Mouse (Mus musculus) cerebellum, adult (tissue): ENCODE results near the gene Kdm8.
"Not testable (repeated sequence)": the region's sequence is repeated elsewhere in the genome, so short reads cannot be mapped to it uniquely, and the experiment has no call there.

ENCODE experiments used
- ATAC-seq: cut with Nextera tagmentation; 2 replicates; pipeline ENCODE4 v1.9.2; 2017; ENCODE audit warnings: mild to moderate bottlenecking, moderate library complexity, mixed read lengths; ENCODE audit not compliant: insufficient number of reproducible peaks, low FRiP score, low TSS enrichment

Gene Kdm8

GRCm38 (mm10) chr7:125444464-125445401 lies at the start of gene Kdm8:
Gene Kdm8 (plus strand): TSS chr7:125444676.
- ATAC-seq = peak; percentile 93

DNA sequence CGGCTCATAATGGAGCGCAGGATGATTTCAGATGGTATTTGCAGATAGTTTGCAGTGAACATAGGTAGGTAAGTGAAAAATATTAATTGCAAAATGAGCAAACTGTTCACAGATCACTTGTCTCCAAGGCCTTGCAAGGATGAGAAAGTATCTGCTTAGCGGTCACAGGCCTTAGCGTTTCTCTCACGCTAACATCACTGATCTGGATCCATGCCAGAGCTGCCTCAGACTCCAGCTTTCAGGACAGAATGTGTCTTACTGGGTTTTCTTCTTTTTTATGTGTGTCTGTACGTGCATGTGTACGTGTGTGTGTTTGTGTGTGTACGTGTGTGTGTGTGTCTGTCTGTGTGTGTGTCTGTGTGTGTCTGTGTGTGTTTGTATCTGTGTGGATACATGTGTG lies 46.4 kb upstream of the Kdm8 start:
- no peak for ATAC-seq

DNA sequence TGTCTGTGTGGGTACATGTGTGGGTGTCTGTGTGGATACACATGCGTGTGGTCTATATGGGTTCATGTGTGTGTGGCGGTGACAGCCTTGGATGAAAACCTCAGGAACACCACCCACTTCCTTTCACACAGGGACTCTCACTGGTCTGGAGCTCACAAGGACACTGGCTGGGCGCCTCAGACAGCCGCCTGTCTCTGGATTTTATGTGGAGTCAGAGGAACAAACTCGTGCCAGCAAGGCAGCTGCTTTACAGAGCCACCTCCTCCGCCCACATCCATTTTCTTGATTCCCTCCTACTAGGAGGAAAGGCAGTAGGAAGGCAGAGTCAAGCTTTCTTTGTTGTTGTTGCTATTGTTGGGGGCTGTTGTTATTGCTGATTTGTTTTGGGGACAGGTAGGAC lies 45.8 kb upstream of the Kdm8 start:
- no peak for ATAC-seq

GRCm38 (mm10) chr7:125407136-125407535 lies 37.3 kb upstream of the Kdm8 start:
- no peak for ATAC-seq

- no peak for ATAC-seq
Measured at GRCm38 (mm10) chr7:125415087-125415486, 29.4 kb upstream of the Kdm8 start.

- no peak for ATAC-seq
Measured at GRCm38 (mm10) chr7:125415776-125416175, 28.7 kb upstream of the Kdm8 start.

DNA sequence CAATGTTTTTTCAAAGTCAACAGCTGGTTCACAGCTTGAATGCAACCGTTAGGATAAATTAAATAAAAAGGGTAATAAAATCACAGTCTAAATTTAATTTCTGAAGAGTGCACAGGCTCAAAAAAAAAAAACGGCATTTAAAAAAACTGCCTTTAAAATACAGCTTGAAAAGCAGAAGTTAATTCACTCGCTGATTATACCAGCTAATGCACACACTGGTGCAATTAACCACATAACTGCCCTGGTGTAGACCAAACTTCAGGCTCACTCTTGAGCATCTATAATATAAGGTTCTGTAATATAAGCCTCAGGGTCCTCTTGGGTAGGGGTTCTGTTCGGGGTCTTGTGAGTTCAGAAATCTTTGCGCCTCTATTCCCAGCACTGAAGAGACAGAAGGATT lies 27.7 kb upstream of the Kdm8 start:
- no peak for ATAC-seq

GRCm38 (mm10) chr7:125418413-125418812 lies 26.1 kb upstream of the Kdm8 start:
- no peak for ATAC-seq

DNA sequence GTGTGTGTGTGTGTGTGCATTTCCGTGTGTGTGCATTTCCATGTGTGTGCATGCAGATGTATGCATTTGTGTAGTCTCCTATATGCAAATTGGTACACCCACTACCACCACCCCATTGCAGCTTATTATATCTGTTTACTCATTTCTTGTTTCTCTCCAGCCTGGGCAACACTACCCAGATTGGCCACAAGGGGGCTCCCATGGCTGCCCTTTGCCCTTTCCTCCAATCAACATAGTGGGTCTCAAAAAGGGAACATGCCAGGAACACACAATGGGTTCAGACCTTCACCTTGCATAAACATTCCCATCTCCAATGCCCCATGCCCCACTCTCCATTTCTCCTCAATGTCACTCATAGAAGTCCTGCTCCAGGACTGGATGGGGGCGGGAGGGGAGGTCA lies 24.3 kb upstream of the Kdm8 start:
- no peak for ATAC-seq

- no peak for ATAC-seq
Measured at GRCm38 (mm10) chr7:125421911-125422310, 22.6 kb upstream of the Kdm8 start.

DNA sequence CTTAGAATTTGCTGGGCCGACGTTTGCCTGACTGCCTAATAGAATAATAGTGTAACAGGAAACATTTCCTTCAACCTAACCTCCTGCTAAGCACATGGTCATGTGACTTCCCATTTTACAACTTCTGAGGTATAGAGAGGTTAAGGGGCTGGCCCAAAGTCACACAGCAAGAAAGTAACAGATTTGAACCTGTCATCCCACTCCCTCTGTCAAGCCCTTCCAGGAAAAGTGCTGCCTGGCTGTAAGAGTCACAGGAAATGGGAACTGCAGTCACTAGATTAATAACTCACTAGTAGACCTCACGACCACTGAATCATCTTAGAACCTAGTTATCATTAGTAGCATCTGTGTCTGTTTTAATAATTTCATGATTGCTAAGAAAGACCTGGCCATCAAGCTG lies 21.4 kb upstream of the Kdm8 start:
- ATAC-seq = no peak

DNA sequence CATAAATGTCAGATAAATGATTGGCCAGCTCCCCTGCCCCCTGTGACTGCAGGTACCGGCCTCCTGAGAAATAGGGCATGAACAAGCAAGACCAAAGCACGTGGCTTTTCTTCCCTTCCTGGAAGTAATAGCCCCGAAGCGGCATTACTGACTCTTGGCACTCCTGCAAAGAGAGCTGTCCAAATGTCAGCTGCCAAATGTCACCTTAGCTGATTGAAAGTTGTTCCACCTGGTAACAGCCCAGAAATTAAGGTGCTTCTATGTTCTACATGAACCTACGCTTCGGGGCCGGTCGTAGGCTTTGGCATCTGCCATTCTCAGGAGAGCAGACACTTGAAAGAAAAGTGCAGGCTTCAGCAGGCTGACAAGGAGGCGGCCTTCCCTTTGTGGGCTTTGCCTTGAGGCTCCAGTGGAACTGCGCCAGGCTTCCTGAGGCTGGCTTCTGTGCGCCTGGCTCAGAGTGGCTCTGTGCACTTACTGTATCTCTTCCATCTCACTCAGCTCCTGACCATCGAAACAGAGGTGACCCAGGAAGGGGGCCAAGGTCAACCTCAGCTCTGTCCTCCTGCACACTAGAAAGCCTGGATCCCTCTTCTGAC lies 16.9 kb upstream of the Kdm8 start:
- ATAC-seq = peak; percentile 76

GRCm38 (mm10) chr7:125428381-125428780 lies 16.1 kb upstream of the Kdm8 start:
- ATAC-seq = no peak

DNA sequence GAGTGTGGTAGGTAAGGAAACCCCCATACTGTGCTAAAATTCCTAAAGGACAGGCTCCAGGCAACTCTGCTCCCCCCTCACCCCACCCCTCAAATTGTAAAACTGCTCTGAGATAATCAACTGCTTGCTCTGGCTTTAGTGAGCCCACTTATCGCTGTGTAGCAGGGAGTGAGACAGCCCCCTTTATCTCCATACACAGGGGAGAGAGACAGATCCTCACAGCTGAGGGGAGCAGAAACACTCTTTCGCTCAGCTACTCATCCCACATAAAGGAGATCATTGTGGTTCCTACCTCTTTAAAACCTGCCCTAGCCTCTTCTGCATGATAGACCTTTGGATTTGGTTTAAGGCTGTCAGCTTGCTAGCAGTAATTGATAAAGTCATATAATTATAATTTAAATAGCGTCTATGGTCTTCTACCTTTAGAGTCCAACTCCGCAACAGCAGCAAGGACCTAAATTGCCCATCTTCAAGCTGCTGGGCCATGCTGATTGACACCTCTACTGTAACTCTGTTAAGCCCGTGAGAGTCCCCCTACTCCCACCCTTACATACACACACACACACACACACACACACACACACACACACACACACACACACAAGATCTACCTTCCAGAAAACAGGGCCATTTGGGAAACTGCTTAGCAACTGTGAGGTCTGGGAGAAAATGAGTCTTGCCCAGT lies 15.5 kb upstream of the Kdm8 start:
- not testable (repeated sequence) for ATAC-seq

GRCm38 (mm10) chr7:125430170-125430842 lies 14.2 kb upstream of the Kdm8 start:
- no peak for ATAC-seq

DNA sequence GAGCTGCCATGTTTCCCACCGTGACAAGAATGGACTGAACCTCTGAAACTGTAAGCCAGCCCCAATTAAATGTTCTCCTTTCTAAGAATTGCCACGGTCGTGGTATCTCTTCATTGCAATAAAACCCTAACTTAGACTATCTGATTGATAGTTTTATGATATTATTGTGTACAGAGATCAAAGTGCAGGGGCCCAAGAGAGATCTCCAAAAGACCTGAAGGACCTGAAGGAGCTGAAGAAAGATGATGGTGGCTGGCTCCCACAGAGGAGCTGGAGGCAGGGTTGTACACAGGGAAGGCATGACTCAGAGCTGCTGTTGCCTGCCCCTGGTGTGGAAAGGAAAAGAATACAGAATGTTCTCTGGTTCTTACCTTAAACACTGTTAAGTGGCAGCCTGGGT lies 10.6 kb upstream of the Kdm8 start:
- no peak for ATAC-seq

DNA sequence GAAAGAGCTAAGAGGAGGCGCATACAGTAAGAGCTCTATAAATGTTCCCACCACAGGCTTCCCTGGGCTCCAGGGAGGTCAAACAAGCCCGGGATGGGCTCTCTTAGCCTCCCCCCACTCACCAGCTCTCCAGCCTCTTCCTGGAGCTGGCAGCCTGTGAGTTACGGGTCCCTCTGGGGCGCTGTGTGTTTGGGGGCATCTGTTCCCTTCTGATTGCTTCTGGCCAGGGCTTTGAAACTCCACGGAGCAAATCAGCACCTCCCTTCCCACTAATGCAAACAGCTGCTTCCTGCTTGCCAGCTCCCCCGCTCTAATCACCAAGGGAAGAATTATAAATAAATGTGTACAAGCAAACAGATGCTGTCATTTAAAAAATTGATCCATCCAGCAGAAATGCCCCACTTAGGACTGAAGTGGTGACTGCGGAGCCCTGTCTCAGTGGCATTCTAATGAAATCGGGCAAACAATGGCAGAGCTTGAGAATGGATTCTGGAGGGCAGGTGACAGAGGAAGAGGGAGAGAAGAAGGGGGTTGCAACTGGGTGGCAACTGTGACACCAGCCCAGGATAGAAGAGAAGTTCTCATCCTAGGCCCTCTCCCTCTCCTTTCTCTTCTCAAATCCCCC lies 9.7 kb upstream of the Kdm8 start:
- no peak for ATAC-seq

DNA sequence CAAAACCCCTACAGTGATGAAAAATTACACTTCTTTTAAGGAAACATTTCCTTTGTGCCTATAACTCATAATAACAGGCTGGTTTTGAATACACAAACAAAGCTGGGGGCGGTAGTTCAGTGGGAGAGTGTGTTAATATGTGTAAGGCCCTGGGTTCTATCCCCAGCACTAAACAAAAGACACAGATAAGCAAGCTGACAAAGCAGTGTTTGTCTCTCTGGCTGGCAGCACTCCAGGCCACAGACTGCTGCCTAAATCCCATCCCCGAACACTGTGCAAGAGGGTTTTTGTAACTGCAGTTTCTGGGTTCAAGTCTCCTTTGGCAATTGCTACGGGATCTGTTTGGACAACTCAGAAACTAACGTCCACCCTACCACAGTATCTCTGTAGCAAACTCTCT lies 2.2 kb upstream of the Kdm8 start:
- no peak for ATAC-seq

GRCm38 (mm10) chr7:125444076-125444463 lies 406 bp upstream of the Kdm8 start:
- no peak for ATAC-seq

GRCm38 (mm10) chr7:125450678-125451077 lies 6.2 kb downstream of the Kdm8 start:
- ATAC-seq = no peak
